ENCODE assay signal across 32 mouse cellular contexts in genomic region chr12:72296552-72296951, GRCm38 (mm10).
"Had no signal": no experiment of that assay in that cellular context is flagged by ENCODE, and none has a peak within 500 bp of the region (broad histone marks: within the 10 kb centered on the region; RNA-seq: fewer than 3 reads in every experiment).

No protein-coding gene starts in this region.

- H3K27me3 ChIP-seq: limb, embryonic 12.5 days; limb, embryonic 13.5 days; limb, embryonic 15.5 days; liver, embryonic 12.5 days; liver, embryonic 13.5 days; liver, embryonic 15.5 days; lung, embryonic 15.5 days; megakaryocyte, embryonic 14.5 days; midbrain, embryonic 12.5 days; midbrain, embryonic 13.5 days; midbrain, embryonic 15.5 days; neural tube, embryonic 12.5 days had no signal

- DNase-seq: left cerebral cortex, postnatal 4 days; liver; liver, embryonic 13.5 days; liver, postnatal 0 days; lung, adult 18-20 months; lung, adult 2 months; lung, embryonic 14.5 days; lung, postnatal 10 days; lung, postnatal 14 days; lung, postnatal 36 days; lung, postnatal 4 days; midbrain, embryonic 14.5 days had no signal

- H3K9ac ChIP-seq: limb, embryonic 12.5 days; limb, embryonic 13.5 days; limb, embryonic 15.5 days; liver, embryonic 12.5 days; liver, embryonic 13.5 days; liver, embryonic 14.5 days; liver, embryonic 15.5 days; liver, postnatal 0 days; lung, embryonic 14.5 days; lung, embryonic 15.5 days; midbrain, embryonic 12.5 days; midbrain, embryonic 13.5 days; midbrain, embryonic 15.5 days; neural tube, embryonic 12.5 days had no signal

- H3K4me1 ChIP-seq: limb, embryonic 12.5 days; liver, embryonic 12.5 days; liver, embryonic 13.5 days; liver, embryonic 15.5 days; lung, embryonic 15.5 days; megakaryocyte, embryonic 14.5 days had no signal

- H3K9me3 ChIP-seq: limb, embryonic 10.5 days; limb, embryonic 15.5 days; liver, embryonic 12.5 days; liver, embryonic 13.5 days; liver, embryonic 15.5 days; lung, embryonic 15.5 days; midbrain, embryonic 15.5 days had no signal

- H3K36me3 ChIP-seq: limb, embryonic 10.5 days; limb, embryonic 12.5 days; limb, embryonic 13.5 days; limb, embryonic 15.5 days; liver, embryonic 12.5 days; liver, embryonic 13.5 days; liver, embryonic 15.5 days; lung, embryonic 15.5 days; midbrain, embryonic 10.5 days; midbrain, embryonic 12.5 days; midbrain, embryonic 13.5 days; midbrain, embryonic 15.5 days; neural tube, embryonic 12.5 days had no signal

- H3K4me3 ChIP-seq: limb, embryonic 10.5 days; limb, embryonic 12.5 days; limb, embryonic 13.5 days; limb, embryonic 15.5 days; liver, embryonic 12.5 days; liver, embryonic 13.5 days; liver, embryonic 15.5 days; lung, embryonic 15.5 days; megakaryocyte, embryonic 14.5 days; midbrain, embryonic 10.5 days; midbrain, embryonic 12.5 days; midbrain, embryonic 13.5 days; midbrain, embryonic 15.5 days; myocyte; neural tube, embryonic 12.5 days had no signal

- ATAC-seq: liver, embryonic 12.5 days; liver, postnatal 0 days; lung, postnatal 0 days; midbrain, embryonic 13.5 days; midbrain, embryonic 15.5 days; midbrain, embryonic 16.5 days had no signal

- H3K27ac ChIP-seq: limb, embryonic 10.5 days; limb, embryonic 12.5 days; limb, embryonic 13.5 days; limb, embryonic 15.5 days; liver, embryonic 12.5 days; liver, embryonic 13.5 days; liver, embryonic 14.5 days; liver, embryonic 15.5 days; lung, embryonic 15.5 days; macrophage; midbrain, embryonic 10.5 days; midbrain, embryonic 12.5 days; midbrain, embryonic 13.5 days; midbrain, embryonic 15.5 days; neural tube, embryonic 12.5 days had no signal

- H3K4me2 ChIP-seq: limb, embryonic 12.5 days; limb, embryonic 13.5 days; limb, embryonic 15.5 days; liver, embryonic 11.5 days; liver, embryonic 12.5 days; liver, embryonic 13.5 days; liver, embryonic 15.5 days; lung, embryonic 14.5 days; lung, embryonic 15.5 days; midbrain, embryonic 11.5 days; midbrain, embryonic 12.5 days; midbrain, embryonic 13.5 days; midbrain, embryonic 15.5 days; neural tube, embryonic 12.5 days had no signal
